Mouse (Mus musculus) forebrain, postnatal 0 days (tissue): Measurements from ENCODE around the gene Pgbd5. TPM values are rescaled to one million over a fixed set of nuclear protein-coding genes. Genes with fewer than 3 reads are reported as not detected.

Experiments used
- ATAC-seq: fragments of 200-750 bp; cut with Nextera tagmentation; 2 replicates; pipeline ENCODE4 v1.8.0; 2017; ENCODE audit warnings: mild to moderate bottlenecking, moderate library complexity
- DNase-seq: peaks from one replicate; pipeline ENCODE4 v3.0.0-alpha.2; 2015
- H3K27ac ChIP-seq: fragments of 300-500 bp; sonication (generic); 2 replicates; pipeline ENCODE4 v1.5.1; 2014; ENCODE audit warnings: low read depth, mild to moderate bottlenecking, antibody characterized with exemption, low read length, moderate library complexity, mixed read lengths
- H3K27me3 ChIP-seq: fragments of 300-500 bp; sonication (generic); 2 replicates; pipeline ENCODE4 v1.6.1; 2014; ENCODE audit warnings: mild to moderate bottlenecking, low read length, mixed read lengths; ENCODE audit not compliant: insufficient read depth
- H3K36me3 ChIP-seq: fragments of 300-500 bp; sonication (generic); 2 replicates; pipeline ENCODE4 v1.6.1; 2014; ENCODE audit warnings: mild to moderate bottlenecking, moderate library complexity; ENCODE audit not compliant: insufficient read depth
- H3K4me1 ChIP-seq: fragments of 300-500 bp; sonication (generic); 2 replicates; pipeline ENCODE4 v1.6.1; 2014; ENCODE audit warnings: antibody characterized with exemption; ENCODE audit not compliant: insufficient read depth
- H3K4me2 ChIP-seq: fragments of 300-500 bp; sonication (generic); 2 replicates; pipeline ENCODE4 v1.6.1; 2014; ENCODE audit warnings: low read depth, mild to moderate bottlenecking, moderate library complexity
- H3K4me3 ChIP-seq: fragments of 300-500 bp; sonication (generic); 2 replicates; pipeline ENCODE4 v1.5.1; 2014; ENCODE audit warnings: low read depth, low read length, mixed read lengths
- H3K9ac ChIP-seq: fragments of 300-500 bp; sonication (generic); 2 replicates; pipeline ENCODE4 v1.6.1; 2014; ENCODE audit warnings: mild to moderate bottlenecking
- H3K9me3 ChIP-seq: fragments of 300-500 bp; sonication (generic); 2 replicates; pipeline ENCODE4 v1.6.1; 2016; ENCODE audit warnings: low read length
- CTCF ChIP-seq: sonication (generic); IDR thresholded peaks from 2 replicates; pipeline ENCODE4 v1.5.1; 2016; ENCODE audit warnings: antibody characterized with exemption, control low read depth, low read depth
- WGBS: fragments of 180-500 bp; shearing (Covaris S2); extraction: QIAGEN DNeasy Blood & Tissue Kit; methylation state at CpG from one replicate; pipeline ENCODE4 v1.1.7; 2014; 5-methylcytosine and 5-hydroxymethylcytosine counted together
- polyA plus RNA-seq: library from polyadenylated mRNA; unstranded; fragments of >200 nt; fragmentation: Nextera tagmentation; extraction: Ambion mirVana; gene quantifications from 2 replicates; pipeline ENCODE4 v1.2.1, GENCODE M21; 2015
- total RNA-seq: library from RNA; depleted of rRNA; stranded (reverse); fragments of >200 nt; gene quantifications from 2 replicates; pipeline ENCODE4 v1.2.3, GENCODE M21; 2014

The Pgbd5 gene
- total and polyA plus RNA-seq, 2 experiments from 2014 or later, result 17.3 to 62.5 TPM

DNA sequence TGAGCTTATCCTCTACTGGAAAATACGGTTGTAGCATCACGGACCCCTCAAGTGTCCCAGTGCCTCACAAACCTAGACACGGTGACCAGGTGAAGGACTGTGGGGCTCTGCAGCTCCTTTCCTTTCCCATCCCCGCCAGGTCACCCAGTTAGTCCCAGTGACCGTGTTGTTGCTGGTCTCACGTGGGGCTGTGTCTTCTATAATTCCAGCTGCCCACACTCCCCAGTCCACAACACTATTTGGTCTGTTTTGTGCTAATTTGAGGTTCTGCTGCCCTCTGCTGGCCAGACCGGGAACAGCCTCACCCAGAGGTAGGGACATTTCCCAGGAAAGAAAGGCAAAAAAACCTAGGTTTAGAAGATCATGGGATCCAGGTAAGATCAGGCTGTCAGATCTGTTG, 89.8 kb downstream of the Pgbd5 start:
- H3K4me2 ChIP-seq, result no peak overlapping the region

DNA sequence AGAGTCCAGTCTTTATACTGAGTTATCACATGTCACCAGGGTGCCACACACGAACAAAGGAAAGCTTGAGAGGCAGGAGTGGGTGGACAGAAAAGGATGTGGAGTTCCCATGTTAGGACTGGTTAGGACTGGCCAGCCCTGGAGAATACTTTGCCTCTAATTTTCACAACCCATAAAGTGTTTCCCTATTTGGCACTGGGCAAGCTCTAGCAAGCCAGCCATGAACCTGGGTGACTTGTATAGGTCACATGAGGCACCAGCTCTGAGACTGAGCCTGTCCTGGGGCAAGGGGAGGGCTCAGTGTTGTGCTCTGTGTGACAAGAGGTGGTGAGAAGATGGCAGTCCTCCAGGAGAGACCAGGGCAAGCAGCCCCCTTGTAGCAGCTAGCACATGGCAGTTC, 91.4 kb downstream of the Pgbd5 start:
- TF ChIP-seq CTCF, result no peak
- no peak overlapping the region for H3K4me2 ChIP-seq
- H3K27ac ChIP-seq, result no peak overlapping the region
- no peaks in the 10 kb centered on the region for H3K9me3 ChIP-seq
- H3K36me3 ChIP-seq, result peaks cover 14% of the 10 kb centered on the region
- H3K27me3 ChIP-seq, result no peaks in the 10 kb centered on the region
- ATAC-seq, result no peak
- no peak for DNase-seq
- no peak overlapping the region for H3K4me3 ChIP-seq
- H3K4me1 ChIP-seq, result no peaks in the 10 kb centered on the region
- WGBS, result 58% methylated on average over 1 of the region's 1 CpGs
- H3K9ac ChIP-seq, result no peak overlapping the region

More for the DNA sequence above, 89.8 kb downstream of the Pgbd5 start:
- Histone ChIP-seq H3K9me3 (no peaks in the 10 kb centered on the region), H3K27me3 (no peaks in the 10 kb centered on the region), H3K9ac (no peak overlapping the region), H3K4me3 (no peak overlapping the region), H3K27ac (no peak overlapping the region), H3K4me1 (no peaks in the 10 kb centered on the region), H3K36me3 (peaks cover 5% of the 10 kb centered on the region; the same call in 1 of the 2 replicates)
- ATAC-seq (peak; percentile 69), DNase-seq (peak; percentile 89)
- 36% methylated on average over 7 of the region's 7 CpGs for WGBS
- peak; percentile 99 for TF ChIP-seq CTCF

DNA sequence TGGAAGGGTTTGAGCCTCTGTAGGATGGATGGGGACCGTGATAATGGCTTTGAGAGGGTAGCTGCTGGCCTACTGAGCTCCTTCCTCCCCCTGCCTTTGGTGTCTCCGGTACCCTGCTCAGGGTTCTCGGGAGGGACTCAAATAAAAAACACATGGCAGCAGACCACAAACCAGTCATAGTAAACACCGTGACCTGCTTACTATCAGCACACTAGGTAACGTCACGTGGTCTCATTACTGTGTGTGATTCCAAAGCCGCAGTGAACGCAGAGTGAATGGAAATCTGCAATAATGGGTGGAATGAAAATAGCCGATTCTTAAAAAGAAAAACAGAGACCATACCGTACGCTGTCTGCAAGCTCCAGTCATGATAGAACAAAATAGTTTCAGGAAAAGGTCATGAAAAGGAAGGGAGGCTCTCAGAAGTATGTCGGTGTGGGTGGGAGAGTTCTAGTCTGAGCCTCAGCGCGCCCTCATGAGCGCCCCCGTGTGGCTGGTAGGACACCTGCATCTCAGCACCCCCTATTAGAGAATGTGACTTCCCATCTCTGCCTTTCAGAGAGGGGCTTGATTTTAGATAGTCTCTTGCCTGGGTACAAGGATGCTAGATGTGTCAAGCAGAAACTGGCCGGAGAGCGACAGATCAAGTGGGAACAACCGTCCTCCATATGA, 92.5 kb downstream of the Pgbd5 start:
- Histone ChIP-seq H3K9ac (no peak overlapping the region), H3K4me3 (no peak overlapping the region), H3K27ac (no peak overlapping the region), H3K36me3 (peaks cover 18% of the 10 kb centered on the region), H3K27me3 (no peaks in the 10 kb centered on the region), H3K4me2 (no peak overlapping the region), H3K9me3 (no peaks in the 10 kb centered on the region), H3K4me1 (no peaks in the 10 kb centered on the region)
- 46% methylated on average over 19 of the region's 19 CpGs for WGBS
- peak; percentile 97 for TF ChIP-seq CTCF
- DNase-seq, result peak; percentile 85
- peak; percentile 76 for ATAC-seq

DNA sequence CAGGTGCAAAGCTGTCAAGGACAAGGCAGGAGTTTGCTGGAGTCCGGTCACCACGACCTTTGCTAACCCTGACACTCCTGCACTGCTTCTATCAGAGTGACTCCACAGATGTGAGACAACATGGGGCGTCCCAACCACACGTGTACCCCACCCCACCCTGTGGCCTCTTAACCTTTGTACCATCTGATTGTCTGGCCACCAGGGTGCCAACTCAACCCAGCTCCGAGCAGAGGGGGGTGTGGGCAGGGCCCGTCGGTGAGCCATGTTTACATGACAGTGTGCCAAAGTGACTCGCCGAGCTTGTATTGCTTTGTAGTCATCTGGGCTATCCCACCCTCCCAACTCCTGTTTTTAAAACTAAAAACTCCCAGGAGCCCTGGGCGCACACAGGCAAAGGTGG, 94.4 kb downstream of the Pgbd5 start:
- Histone ChIP-seq H3K9me3 (no peaks in the 10 kb centered on the region), H3K27ac (no peak overlapping the region), H3K27me3 (no peaks in the 10 kb centered on the region), H3K4me1 (no peaks in the 10 kb centered on the region), H3K4me3 (no peak overlapping the region), H3K4me2 (no peak overlapping the region), H3K9ac (no peak overlapping the region), H3K36me3 (peaks cover 31% of the 10 kb centered on the region)
- no peak for TF ChIP-seq CTCF
- ATAC-seq (no peak), DNase-seq (no peak)
- 82% methylated on average over 10 of the region's 10 CpGs for WGBS

DNA sequence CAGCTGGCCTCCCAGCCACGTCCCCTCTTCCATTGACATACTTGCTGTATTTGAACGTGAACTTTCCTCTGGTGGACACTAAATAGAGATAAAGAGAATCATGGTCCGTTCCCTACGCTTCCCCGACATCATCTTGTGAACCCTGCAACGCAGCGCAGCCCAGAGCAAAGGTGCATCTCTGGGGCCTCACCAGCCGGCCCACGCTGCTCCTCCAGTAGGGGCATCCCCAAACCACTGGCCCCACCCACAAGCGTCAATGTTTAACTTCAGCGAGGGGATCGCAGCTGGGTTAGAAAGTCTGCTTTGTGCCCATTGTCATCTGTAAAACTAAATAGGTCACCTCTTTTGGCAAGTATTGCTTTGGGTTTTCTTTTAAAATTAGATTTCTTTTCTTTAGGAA, 95.5 kb downstream of the Pgbd5 start:
- no peak overlapping the region for H3K4me3 ChIP-seq
- H3K4me1 ChIP-seq, result no peaks in the 10 kb centered on the region
- no peak overlapping the region for H3K9ac ChIP-seq
- DNase-seq (no peak), ATAC-seq (no peak)
- 91% methylated on average over 12 of the region's 12 CpGs for WGBS
- no peaks in the 10 kb centered on the region for H3K27me3 ChIP-seq
- no peak overlapping the region for H3K27ac ChIP-seq
- no peak overlapping the region for H3K4me2 ChIP-seq
- H3K9me3 ChIP-seq, result no peaks in the 10 kb centered on the region
- no peak for TF ChIP-seq CTCF
- H3K36me3 ChIP-seq, result peaks cover 41% of the 10 kb centered on the region

DNA sequence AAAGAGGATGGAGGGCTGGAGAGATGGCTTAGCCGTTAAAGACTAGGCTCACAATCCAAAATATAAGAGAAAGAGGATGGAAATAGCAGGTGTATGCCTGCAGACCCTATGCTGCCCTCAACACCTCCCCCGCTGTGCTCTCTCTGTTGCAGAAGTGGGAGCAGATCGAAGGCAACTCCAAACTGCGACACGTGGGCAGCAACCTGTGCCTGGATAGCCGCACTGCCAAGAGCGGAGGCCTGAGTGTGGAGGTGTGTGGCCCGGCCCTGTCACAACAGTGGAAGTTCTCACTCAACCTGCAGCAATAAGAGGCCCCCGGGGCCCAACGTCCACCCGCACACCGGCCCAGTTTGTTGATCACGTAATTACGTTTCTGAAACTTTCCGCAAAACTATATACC, 96.3 kb downstream of the Pgbd5 start:
- ATAC-seq, result no peak
- Histone ChIP-seq H3K27me3 (no peaks in the 10 kb centered on the region), H3K9me3 (no peaks in the 10 kb centered on the region), H3K27ac (no peak overlapping the region), H3K4me1 (no peaks in the 10 kb centered on the region), H3K4me3 (no peak overlapping the region), H3K36me3 (peaks cover 48% of the 10 kb centered on the region), H3K4me2 (no peak overlapping the region), H3K9ac (no peak overlapping the region)
- TF ChIP-seq CTCF, result no peak
- WGBS, result 95% methylated on average over 15 of the region's 15 CpGs
- no peak for DNase-seq

DNA sequence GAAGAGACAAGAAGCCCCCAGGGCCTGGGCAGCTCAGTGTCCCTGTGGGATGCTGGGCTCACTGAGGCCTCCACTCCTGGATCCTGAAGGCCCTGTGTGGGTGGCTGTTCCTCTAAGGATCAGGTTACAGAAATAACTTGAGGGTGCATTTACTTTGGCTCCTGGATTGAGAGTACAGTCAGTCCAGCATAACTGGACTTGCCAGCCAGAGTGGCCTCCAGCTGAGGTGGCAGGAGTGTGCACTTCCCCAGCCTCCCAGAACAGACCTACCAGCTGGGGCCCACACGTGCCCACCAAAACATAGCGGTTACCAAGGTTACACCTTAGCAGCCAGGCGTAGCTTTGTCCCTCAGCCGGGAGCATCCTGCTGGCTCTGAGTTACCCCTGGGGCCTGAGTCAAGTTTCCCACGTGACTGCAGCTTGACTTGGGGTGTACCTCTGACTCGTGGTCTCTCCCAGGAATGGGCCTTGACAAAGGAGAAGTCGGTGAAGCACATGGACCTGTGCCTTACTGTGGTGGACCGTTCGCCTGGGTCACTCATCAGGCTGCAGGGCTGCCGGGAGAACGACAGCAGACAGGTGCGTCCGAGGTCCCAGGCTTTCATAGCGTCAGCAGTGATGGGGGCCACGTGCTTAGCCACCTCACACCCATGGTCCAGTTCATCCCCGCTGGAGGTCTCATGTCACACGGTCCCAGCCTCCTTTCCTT, 98.9 kb downstream of the Pgbd5 start:
- no peak for TF ChIP-seq CTCF
- Histone ChIP-seq H3K9me3 (no peaks in the 10 kb centered on the region), H3K4me1 (no peaks in the 10 kb centered on the region), H3K27me3 (no peaks in the 10 kb centered on the region), H3K27ac (no peak overlapping the region), H3K9ac (no peak overlapping the region), H3K4me3 (no peak overlapping the region), H3K36me3 (peaks cover 68% of the 10 kb centered on the region), H3K4me2 (no peak overlapping the region)
- WGBS, result 69% methylated on average over 17 of the region's 17 CpGs
- no peak for ATAC-seq
- DNase-seq, result no peak
